Mouse (Mus musculus) frontal cortex, postnatal 10 days (tissue): ENCODE results near the gene Gngt2.
A peak's percentile ranks its signal among the peaks of the same experiment; 100 is the strongest.
"Not testable (repeated sequence)": the region's sequence is repeated elsewhere in the genome, so short reads cannot be mapped to it uniquely, and the experiment has no call there.

Experiments
- DNase-seq, 2 experiments: peaks; one replicate each; pipeline ENCODE4 v3.0.0; 2022; ENCODE audit warnings: low spot score in 2 of 2, mixed read lengths in 1 of 2

The Gngt2 gene

DNA sequence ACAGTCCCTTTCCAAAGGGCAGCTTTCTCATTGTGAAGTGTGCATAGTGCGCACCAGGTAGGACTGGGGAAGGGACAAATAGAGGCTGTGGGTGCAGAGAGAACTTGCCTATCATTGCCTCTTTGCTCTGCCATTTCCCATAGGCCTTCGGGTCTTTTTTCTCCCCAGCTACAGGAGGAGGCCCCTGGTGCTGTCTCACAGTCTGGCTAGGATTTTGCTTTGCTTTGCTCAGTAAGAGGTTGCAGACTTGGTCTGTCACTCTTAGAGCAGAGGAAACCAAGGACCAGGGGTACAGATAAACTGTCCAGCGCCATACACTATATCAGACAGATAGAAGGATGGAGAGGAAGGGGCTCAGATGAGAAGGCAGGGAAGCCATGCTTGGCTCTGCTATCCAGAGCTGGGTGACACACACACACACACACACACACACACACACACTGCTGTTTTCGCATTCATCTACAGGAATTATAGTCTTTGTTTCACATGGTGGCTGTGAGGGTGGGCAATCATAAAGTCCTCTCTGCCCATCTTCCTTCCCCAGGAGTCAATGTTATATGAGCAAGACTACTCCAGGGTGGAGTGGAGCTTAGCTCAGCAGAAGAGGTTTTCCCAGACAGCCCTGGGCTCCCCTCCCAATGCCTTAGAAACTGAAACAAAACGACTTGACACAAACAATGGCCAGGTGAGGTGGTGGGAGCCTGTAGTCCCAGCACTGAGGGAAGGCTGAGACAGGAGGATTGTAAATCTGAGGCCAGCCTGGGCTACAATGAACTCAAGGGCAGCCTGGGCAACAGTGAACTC lies 3.9 kb downstream of the Gngt2 start:
- no peak for DNase-seq

DNA sequence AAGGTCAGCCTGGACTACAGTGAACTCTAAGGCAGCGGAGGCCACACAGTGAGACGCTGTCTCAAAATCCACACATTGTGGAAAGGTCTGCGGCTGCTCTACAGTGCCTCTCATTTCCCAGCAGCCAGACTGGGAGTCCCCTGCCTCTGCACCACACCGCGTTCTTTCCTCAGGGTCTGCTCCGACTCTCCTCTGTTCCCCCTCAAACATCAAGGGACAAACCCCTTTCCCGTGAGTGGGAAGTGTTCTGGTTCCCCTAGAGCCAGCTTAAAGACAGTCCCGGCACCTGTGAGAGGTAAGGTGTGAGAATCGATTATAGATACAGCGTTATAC lies 4.4 kb downstream of the Gngt2 start:
- no peak for DNase-seq

DNA sequence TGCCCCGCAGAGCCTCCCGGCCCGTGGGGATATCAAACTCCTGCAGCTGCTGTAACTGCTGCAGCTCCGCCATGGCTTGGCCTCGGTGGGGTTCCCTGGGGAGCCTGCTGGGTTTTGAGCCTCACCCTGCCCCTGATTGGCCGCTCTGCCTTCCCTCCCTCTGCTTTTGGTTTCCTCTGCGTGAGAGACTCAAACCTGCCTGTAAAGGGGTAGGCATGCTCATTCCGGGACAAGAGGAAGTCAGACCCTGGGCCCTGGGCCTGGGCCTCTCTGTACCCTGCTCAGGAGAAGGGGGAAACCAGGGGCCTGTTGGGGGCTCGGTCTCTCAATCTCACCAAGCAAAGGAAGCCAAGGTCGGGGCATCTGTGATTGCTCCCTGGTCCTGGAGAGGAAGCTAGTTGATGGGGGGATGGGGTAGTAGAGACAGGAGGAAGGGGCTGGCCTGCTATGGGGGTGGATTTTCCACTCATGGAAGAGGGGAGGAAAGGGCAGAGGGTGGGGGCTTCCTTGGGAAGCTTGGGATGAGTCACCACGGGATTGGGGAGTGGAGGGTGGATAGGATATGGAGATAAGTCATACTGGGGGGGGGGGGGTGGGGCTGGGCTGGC lies 5.2 kb downstream of the Gngt2 start, which contains the start of gene Abi3:
TSS of gene Abi3 (minus strand) at position 403 of the 608 bp plus-strand sequence.
- no peak for DNase-seq

- no peak for DNase-seq
These were observed 5.9 kb downstream of the Gngt2 start for GRCm38 (mm10) chr11:95842953-95843352.

GRCm38 (mm10) chr11:95843421-95843950 lies 6.5 kb downstream of the Gngt2 start:
- DNase-seq = no peak

DNA sequence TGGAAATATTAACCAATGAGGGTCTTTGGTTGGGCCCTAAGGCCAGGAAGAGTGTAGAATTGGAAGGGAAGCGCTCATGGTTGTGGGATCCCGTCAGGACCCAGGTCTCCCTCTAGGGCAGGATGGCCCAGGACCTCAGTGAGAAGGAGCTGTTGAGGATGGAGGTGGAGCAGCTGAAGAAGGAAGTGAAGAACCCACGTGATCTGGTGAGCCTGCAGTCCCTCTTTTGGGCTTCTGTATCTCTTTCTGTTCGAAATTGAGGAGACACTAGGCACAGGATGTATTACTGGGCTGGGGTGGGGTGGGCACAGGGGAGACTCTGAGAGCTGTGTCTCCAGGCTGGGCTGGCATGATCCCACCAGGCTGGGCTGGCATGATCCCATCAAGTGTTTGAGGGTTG lies 7.9 kb downstream of the Gngt2 start:
- DNase-seq = no peak

GRCm38 (mm10) chr11:95850898-95851297 lies 13.9 kb downstream of the Gngt2 start:
- DNase-seq = no peak

DNA sequence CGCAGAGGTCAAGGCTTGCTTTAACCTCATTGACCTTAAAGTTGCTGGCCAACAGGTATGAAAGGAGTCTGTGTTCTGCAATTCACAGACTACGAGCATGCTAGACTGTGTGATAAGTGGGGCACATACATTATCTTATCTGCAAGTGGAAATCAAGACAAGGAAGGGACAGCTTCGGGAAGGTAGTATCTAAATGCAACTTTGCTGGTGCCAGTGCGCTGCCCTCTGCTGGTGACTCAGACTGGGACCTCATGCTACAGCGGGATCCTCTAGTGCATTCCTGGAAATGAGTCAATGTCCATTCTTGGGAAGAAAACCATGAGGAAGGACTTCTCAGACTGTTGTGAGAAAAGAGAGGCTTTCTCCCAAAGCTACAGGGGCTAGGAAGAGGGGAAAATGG lies 16.7 kb downstream of the Gngt2 start:
- no peak for DNase-seq

DNA sequence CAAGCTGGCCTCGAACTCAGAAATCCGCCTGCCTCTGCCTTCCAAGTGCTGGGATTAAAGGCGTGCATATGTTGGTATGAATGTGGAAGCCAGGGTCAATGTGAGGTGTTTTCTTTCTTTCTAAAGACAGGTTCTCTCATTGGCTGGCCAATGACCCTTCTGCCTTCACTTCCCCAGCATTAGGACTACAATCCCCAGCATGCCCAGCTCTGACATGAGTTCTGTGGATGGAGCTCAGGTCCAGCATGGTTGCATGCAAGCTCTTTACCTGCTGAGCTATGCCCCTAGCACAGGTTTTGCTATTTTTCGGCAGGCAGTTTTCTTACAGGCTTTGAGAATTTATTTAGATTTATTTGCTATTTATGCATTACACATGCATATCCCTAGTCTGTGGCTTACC lies 20.3 kb downstream of the Gngt2 start:
- DNase-seq = no peak

DNA sequence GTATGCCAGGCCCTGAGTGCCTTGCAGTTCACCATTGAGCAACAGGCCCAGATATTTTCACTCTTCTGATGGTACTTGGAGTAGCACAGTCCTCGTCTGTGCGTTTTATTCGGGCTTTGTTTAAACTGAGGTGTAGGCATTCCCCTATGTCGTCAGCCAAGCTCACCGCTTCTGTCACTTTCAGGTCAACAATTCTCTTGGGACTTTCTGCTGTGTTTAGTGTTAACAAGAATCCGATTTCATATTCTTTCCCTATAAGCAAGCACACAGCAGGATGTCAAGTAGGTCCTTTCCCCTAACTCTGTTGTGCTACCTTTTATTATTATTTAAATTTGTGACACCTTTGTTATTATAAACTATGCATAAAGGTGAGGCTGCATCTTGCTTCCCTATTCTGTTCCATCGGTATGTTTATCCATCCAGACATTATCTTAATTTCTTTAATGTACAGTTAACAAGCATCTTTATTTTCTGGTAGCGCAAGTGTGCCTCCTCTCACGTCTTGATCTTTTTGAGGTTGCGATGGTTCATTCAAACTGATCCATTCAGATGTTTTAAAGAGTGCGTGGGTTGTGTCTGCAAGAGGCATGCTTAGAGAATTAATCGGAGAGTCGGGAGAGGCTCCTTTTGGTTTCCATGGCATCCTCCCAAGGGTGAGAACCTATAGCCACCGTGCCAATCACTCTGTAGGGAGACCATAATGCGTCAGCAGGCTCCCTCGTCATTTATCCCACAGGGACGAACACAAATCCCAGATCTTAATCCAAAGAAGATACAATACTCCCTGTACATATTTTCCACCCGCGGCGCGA lies 20.9 kb downstream of the Gngt2 start:
- DNase-seq = peak in 1 of 2 experiments; percentile 55

GRCm38 (mm10) chr11:95858528-95859467 lies 21.8 kb downstream of the Gngt2 start:
- peak; percentile 96 to 99 for DNase-seq

GRCm38 (mm10) chr11:95859468-95859855 lies 22.4 kb downstream of the Gngt2 start:
- peak; percentile 61 to 69 for DNase-seq

DNA sequence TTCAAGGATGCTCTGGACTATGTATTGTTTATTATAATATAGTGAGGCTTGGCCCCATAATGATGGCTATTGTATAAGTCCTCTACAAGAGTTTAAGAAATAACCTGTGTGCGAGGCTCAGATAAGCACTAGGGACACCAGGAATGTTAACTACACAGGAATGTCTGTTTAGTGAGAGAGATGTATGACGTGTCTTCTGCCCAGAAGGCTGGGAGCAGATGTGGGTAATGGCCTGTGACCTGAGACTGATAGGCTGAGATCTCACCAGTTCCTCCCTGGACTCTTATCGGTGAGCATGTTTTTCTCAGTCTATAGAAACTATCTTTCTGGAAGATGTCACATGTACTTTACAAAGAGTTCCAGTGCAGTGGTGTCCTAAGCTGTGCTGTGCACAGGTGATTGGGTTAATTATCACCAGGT lies 23.1 kb downstream of the Gngt2 start:
- no peak for DNase-seq

DNA sequence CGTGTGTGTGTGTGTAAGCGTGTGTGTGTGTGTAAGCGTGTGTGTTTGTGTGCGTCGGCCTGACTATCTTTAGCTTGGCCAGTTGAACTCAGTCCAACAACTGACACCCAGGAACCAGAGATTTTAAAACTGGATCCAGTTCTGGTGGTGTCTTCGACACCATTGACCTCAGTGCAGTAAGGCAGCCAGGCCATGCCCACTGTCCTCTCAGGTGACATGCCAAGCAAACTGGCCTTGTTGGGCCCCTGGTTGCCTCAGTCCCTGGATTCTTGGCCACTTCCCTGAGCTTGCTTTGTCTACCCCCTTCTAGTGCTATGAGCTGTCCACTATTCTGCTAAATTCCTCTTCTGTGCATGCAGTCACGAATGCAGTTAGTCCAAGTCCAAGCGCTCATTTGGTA lies 24.4 kb downstream of the Gngt2 start:
- no peak for DNase-seq

DNA sequence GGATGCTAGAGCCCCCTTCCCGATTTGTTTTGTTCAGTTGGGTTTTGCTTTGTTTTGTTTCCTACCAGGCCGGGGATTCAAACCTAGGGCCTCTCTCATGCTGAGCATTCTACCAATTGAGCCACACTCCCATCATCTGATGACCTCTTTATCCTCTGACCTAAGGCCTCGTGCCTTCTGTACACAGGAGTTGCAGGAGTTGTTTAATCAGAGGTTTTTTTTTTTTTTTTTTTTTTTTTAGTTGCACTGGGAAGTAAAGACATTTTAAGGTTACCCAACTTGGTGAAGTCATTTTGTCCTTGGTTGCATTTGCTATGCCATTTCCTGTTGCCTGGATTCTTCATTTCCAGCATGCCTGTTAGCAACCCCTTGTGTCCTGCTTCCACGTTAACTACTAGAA lies 32.4 kb downstream of the Gngt2 start:
- DNase-seq = no peak

DNA sequence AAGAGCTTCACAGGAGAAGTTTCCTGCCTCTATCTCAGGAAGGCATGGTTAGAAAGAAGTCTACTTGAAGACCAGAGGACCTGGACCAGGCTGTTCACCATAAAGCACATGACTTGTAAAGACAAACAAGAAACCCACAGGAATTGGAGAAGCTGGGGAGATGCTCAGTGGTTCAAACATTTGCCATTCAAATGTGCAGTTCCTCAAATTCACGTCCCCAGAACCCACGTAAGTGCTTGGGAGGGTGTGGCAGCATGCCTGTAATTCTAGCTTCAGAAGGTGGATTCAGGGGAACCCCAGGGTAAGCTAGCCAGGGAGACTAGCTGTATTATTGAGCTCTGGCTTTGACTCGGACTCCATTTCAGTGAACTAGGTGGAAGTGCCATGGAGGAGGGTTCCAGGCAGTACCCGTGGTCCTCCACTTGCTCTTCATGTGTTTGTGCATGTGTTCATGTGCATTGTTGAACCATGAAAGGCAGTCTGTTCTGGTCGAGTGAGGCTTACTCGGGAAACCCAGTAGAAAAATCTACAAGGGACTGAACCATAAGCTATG lies 33.0 kb downstream of the Gngt2 start:
- no peak for DNase-seq

- DNase-seq = no peak
These were observed 38.8 kb downstream of the Gngt2 start for GRCm38 (mm10) chr11:95875804-95876203.

- DNase-seq = peak in 1 of 2 experiments; percentile 47
These were observed 39.3 kb downstream of the Gngt2 start for GRCm38 (mm10) chr11:95876296-95876695.

DNA sequence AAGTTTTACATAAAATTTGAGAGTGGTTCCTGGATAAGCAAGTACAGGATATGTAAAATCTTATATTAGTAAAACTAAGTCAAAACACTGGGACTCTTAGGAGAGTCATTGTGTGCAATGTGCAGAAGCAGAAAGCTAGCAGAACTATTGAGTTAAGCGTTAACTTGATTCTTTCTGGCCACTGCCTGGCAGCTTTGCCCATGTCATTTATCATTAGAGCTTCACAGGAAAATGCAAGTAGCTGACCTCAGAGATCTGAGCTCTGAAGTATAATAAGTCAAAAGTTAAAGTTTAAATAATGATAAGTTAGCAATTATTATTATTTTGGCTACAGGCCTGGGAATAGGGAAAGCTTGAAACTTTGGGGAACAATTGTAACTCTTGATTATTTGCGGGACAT lies 42.8 kb downstream of the Gngt2 start:
- not testable (repeated sequence) for DNase-seq

GRCm38 (mm10) chr11:95890462-95891051 lies 53.5 kb downstream of the Gngt2 start:
- no peak for DNase-seq
